Mouse (Mus musculus) embryo, embryonic 9.5 days (tissue): Measurements from ENCODE around the gene Ldhd.

Experiments used
- DNase-seq: peaks from one replicate; pipeline ENCODE4 v3.0.0-alpha.2; 2017; ENCODE audit errors: extremely low spot score

Gene Ldhd

DNA sequence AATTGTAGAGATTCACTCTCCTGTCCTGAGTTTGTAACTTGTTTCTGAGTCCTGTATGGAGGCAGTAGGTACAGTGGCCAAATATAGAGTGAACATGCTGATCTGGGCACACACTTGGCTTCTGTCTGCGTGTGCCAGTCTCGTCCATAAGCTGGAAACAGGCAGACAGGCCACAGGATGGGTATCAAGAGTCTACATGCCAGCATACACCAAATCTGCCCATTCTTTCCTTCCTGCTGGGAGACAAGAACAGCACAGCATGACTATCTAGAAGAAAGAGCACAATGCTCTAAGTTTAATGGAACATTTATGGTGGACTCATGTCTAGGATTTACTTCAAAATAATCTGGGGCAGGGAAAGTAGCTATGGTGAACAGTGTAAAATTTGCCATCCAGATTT is 35.2 kb downstream of the Ldhd start:
- no peak for DNase-seq

- DNase-seq, result no peak
Observed at GRCm38 (mm10) chr8:111594044-111594840, 35.9 kb downstream of the Ldhd start.

GRCm38 (mm10) chr8:111592390-111592910 is 37.7 kb downstream of the Ldhd start:
- no peak for DNase-seq

DNA sequence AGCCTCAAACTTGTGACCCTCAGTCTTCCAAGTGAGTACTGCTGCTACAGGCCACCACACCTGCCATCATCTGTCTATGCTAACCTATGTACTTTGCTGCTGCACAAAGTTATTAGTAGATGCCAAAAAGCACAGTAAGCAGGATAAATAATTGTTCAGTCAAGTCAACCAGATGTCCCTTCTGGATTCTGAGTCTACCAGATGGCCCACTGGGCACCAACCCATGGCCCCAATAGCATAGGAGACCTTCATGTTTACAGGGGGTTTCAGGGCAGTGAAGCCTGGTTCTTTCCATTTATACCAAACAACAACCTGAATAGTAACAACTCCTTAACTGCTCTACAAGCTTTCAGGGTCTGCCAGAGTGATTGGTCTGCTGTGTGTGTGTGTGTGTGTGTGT is 39.0 kb downstream of the Ldhd start:
- no peak for DNase-seq

DNA sequence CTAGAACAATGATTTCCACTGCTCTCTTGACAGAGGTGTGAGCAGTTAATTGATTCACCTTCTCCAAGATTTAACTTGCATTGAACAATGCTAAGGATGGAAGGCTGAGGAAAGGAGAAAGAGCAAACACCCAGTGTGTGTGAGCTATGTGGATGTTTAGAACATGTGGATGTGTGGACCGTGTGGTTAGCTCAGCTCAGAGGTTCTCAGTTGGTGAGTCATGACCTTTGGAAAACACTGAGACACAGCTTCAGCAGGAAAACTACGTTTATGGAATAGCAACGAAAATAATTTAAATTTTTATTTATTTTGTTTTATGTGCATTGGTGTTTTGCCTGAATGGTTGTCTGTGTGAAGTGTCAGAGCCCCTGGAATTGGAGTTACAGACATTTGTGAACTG is 40.0 kb downstream of the Ldhd start:
- no peak for DNase-seq

GRCm38 (mm10) chr8:111588336-111588735 is 41.8 kb downstream of the Ldhd start:
- no peak for DNase-seq

GRCm38 (mm10) chr8:111587545-111588094 is 42.6 kb downstream of the Ldhd start:
- DNase-seq, result no peak

- DNase-seq, result no peak
Observed at GRCm38 (mm10) chr8:111584946-111585345, 45.2 kb downstream of the Ldhd start.

- no peak for DNase-seq
Observed at GRCm38 (mm10) chr8:111582386-111582785, 47.8 kb downstream of the Ldhd start.

GRCm38 (mm10) chr8:111580306-111580705 is 49.9 kb downstream of the Ldhd start:
- DNase-seq, result no peak

- no peak for DNase-seq
Observed at GRCm38 (mm10) chr8:111579318-111579717, 50.9 kb downstream of the Ldhd start.

GRCm38 (mm10) chr8:111577880-111578533 is 52.2 kb downstream of the Ldhd start:
- DNase-seq, result no peak

- no peak for DNase-seq
Observed at GRCm38 (mm10) chr8:111576501-111576900, 53.7 kb downstream of the Ldhd start.

- DNase-seq, result no peak
Observed at GRCm38 (mm10) chr8:111575492-111575891, 54.7 kb downstream of the Ldhd start.

DNA sequence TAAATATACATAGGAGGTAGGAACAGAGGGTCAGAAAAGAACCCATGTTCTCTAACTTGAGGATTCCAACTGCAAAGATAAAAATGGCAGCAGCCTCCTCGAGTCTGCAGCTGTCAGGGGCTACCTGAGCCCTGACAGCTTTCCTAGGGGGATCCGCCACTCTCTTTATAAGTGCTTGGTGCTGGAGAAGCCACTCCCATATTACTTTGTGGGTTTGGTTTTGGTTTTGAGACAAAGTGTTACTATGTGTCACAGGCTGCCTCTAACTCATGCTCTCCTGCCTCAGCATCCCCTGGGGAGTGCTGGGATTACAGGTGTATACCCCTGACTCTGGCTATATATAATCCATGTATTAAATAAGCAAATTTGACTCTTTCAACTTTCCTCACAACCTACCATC is 56.2 kb downstream of the Ldhd start:
- DNase-seq, result no peak
